28 mouse cellular contexts compared by ENCODE assay signal in the genomic region with DNA sequence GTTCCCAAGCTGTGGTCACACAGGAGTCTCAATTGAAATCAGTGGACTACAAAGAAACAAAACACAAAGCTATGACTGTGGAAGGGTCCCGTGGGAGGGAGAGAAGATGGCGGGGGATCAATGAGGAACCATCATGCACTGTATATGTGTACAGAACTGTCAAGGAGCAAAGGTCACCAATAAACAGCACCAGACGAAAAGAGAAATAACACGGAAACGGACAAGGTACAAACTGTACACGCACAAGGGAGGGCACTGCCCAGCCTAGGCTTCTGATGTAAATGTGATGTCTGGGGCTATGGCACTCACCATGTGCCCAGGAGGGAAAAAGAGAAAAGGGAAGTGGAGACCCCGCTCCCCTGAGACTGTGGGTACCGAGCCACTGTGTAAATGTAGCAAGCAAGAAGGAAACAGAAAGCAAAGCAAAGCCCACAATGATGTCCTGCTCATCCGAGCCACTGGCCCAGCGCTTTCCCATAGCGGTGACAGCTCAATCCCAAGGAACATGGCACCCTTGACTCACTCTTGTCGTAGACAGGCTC. TPM values are rescaled to one million over a fixed set of nuclear protein-coding genes. Genes with fewer than 3 reads are reported as not detected.
DNase-seq lines count a peak whose midpoint lies in the region; ATAC-seq and TF ChIP-seq lines count a peak whose summit lies in the region.
"Had no signal": no experiment of that assay in that cellular context is flagged by ENCODE, and none has a peak within 500 bp of the region (broad histone marks: within the 10 kb centered on the region; RNA-seq: fewer than 3 reads in every experiment).

No protein-coding gene starts in this region.

- H3K27ac ChIP-seq in liver, postnatal 0 days (ENCODE audit: low read depth) = peak overlapping the region; percentile 16; the same call in 1 of the 2 replicates
- H3K27ac ChIP-seq in liver, embryonic 12.5 days = no peak overlapping the region
- no peak overlapping the region for H3K27ac ChIP-seq in intestine, embryonic 16.5 days (ENCODE audit: low read length)
- H3K27ac ChIP-seq: embryonic facial prominence, embryonic 13.5 days; forebrain, embryonic 10.5 days; gastrocnemius, adult 2 months; heart, embryonic 13.5 days; limb, embryonic 12.5 days; midbrain, embryonic 13.5 days; neural tube, embryonic 13.5 days had no signal

- H3K9ac ChIP-seq in liver, postnatal 0 days (replicated peaks) = no peak overlapping the region
- H3K9ac ChIP-seq in liver, embryonic 12.5 days = no peak overlapping the region
- H3K9ac ChIP-seq in intestine, embryonic 16.5 days (ENCODE audit: low read depth, low read length) = no peak overlapping the region
- H3K9ac ChIP-seq: embryonic facial prominence, embryonic 13.5 days; heart, embryonic 13.5 days; limb, embryonic 12.5 days; midbrain, embryonic 13.5 days; neural tube, embryonic 13.5 days had no signal

- no peak overlapping the region for H3K4me2 ChIP-seq in liver, postnatal 0 days (ENCODE audit: low read depth, low read length)
- no peak overlapping the region for H3K4me2 ChIP-seq in liver, embryonic 12.5 days
- H3K4me2 ChIP-seq in intestine, embryonic 16.5 days (ENCODE audit: low read depth, low read length) = no peak overlapping the region
- H3K4me2 ChIP-seq: embryonic facial prominence, embryonic 13.5 days; heart, embryonic 13.5 days; limb, embryonic 12.5 days; midbrain, embryonic 13.5 days; neural tube, embryonic 13.5 days had no signal

- H3K36me3 ChIP-seq in liver, postnatal 0 days (replicated peaks; ENCODE audit: insufficient read depth, low read length) = peaks cover 5% of the 10 kb centered on the region
- 0 out of 2 replicates have a peak, but pooled peaks cover 3% of the 10 kb centered on the region for H3K36me3 ChIP-seq in liver, embryonic 12.5 days
- peaks cover 2% of the 10 kb centered on the region; the same call in 1 of the 2 replicates for H3K36me3 ChIP-seq in intestine, embryonic 16.5 days (ENCODE audit: control insufficient read depth, insufficient read depth, low read length)
- H3K36me3 ChIP-seq: forebrain, embryonic 10.5 days; limb, embryonic 12.5 days; midbrain, embryonic 13.5 days had no signal

- no peak for TF ChIP-seq EP300 in liver, postnatal 0 days (IDR thresholded peaks at IDR 0.05; ENCODE audit: low read depth)

- no peak overlapping the region for H3K4me3 ChIP-seq in liver, postnatal 0 days (ENCODE audit: low read depth, low read length)
- no peak overlapping the region for H3K4me3 ChIP-seq in liver, embryonic 12.5 days
- H3K4me3 ChIP-seq in intestine, embryonic 16.5 days (ENCODE audit: low read length) = no peak overlapping the region
- H3K4me3 ChIP-seq: embryonic facial prominence, embryonic 13.5 days; forebrain, embryonic 10.5 days; gastrocnemius, adult 2 months; heart, embryonic 13.5 days; limb, embryonic 12.5 days; midbrain, embryonic 13.5 days; neural tube, embryonic 13.5 days had no signal

- no peaks in the 10 kb centered on the region for H3K9me3 ChIP-seq in liver, postnatal 0 days (ENCODE audit: low read length)
- H3K9me3 ChIP-seq in liver, embryonic 12.5 days (replicated peaks) = no peaks in the 10 kb centered on the region
- no peaks in the 10 kb centered on the region for H3K9me3 ChIP-seq in intestine, embryonic 16.5 days (ENCODE audit: control insufficient read depth, low read length)
- H3K9me3 ChIP-seq: embryonic facial prominence, embryonic 13.5 days; forebrain, embryonic 10.5 days; heart, embryonic 13.5 days; limb, embryonic 12.5 days; midbrain, embryonic 13.5 days; neural tube, embryonic 13.5 days had no signal

- 0 out of 2 replicates have a peak, but pooled peaks cover 3% of the 10 kb centered on the region for H3K27me3 ChIP-seq in liver, postnatal 0 days (ENCODE audit: insufficient read depth, low read length)
- peaks cover 10% of the 10 kb centered on the region for H3K27me3 ChIP-seq in liver, embryonic 12.5 days (replicated peaks)
- H3K27me3 ChIP-seq in intestine, embryonic 16.5 days (replicated peaks; ENCODE audit: control insufficient read depth, insufficient read depth, low read length) = no peaks in the 10 kb centered on the region

- ATAC-seq in liver, postnatal 0 days = peak; percentile 22; the same call in 1 of the 2 replicates
- no peak for ATAC-seq in liver, embryonic 12.5 days
- ATAC-seq in intestine, embryonic 16.5 days = peak; percentile 78
- ATAC-seq: activated CD4-positive, CD25-positive, alpha-beta regulatory T cell, adult 4 months; forebrain, embryonic 16.5 days; hindbrain, embryonic 16.5 days; midbrain, embryonic 13.5 days had no signal

- peaks cover 4% of the 10 kb centered on the region for H3K4me1 ChIP-seq in liver, postnatal 0 days (ENCODE audit: insufficient read depth)
- peaks cover 7% of the 10 kb centered on the region for H3K4me1 ChIP-seq in liver, embryonic 12.5 days
- peaks cover 4% of the 10 kb centered on the region; the same call in 1 of the 2 replicates for H3K4me1 ChIP-seq in intestine, embryonic 16.5 days (ENCODE audit: control insufficient read depth, insufficient read depth, low read length)

- no peak for TF ChIP-seq CTCF in liver, postnatal 0 days (IDR thresholded peaks at IDR 0.05; ENCODE audit: low read depth)

- no peak for DNase-seq in liver, postnatal 0 days
- DNase-seq in spleen, adult 12 weeks (ENCODE audit: low spot score) = peak; percentile 30
- no peak for DNase-seq in right cerebral cortex, postnatal 14 days
- no peak for DNase-seq in Muller cell, postnatal 12 days (ENCODE audit: inconsistent ontology term)
- DNase-seq in urinary bladder, postnatal 4 days (ENCODE audit: low spot score in 2 of 2) = no peak
- DNase-seq in urinary bladder, postnatal 14 days (ENCODE audit: low spot score) = no peak
- DNase-seq: adrenal gland, adult 8-10 months; cerebellum, adult 11 months; cerebellum, adult 9-11 months; gastrocnemius, adult 2 months; heart, postnatal 10 days; kidney, adult 9 months; kidney, postnatal 14 days; retina, postnatal 1 day; right cerebral cortex, postnatal 25 days; thymus, adult 18-20 months; thymus, postnatal 36 days had no signal

- 60% methylated on average over 12 of the region's 12 CpGs for WGBS in liver, postnatal 0 days (ENCODE audit: insufficient replicate concordance)
- WGBS in liver, embryonic 12.5 days (ENCODE audit: insufficient replicate concordance) = 68% methylated on average over 12 of the region's 12 CpGs
- WGBS in intestine, embryonic 16.5 days = 79% methylated on average over 12 of the region's 12 CpGs

RNA-seq across cellular contexts. Expression of gene Clasrp, which starts 10.8 kb away (rescaled TPM):
- 7.6 and 8.1 TPM in 2 replicates for polyA plus RNA-seq in liver, postnatal 0 days (2015; fragmentation: Nextera tagmentation; extraction: Ambion mirVana)
- polyA plus RNA-seq in liver, embryonic 12.5 days (2016; fragmentation: Nextera tagmentation; extraction: Ambion mirVana) = 23.9 and 24.2 TPM in 2 replicates
- 30.3 and 32.5 TPM in 2 replicates for polyA plus RNA-seq in intestine, embryonic 16.5 days (2015; fragmentation: Nextera tagmentation; extraction: Ambion mirVana)

RNA-seq across cellular contexts. Expression of gene Relb, which starts 14.1 kb away (rescaled TPM):
- 2.2 and 2.3 TPM in 2 replicates for polyA plus RNA-seq in liver, postnatal 0 days (2015; fragmentation: Nextera tagmentation; extraction: Ambion mirVana)
- 1.9 and 2.6 TPM in 2 replicates for polyA plus RNA-seq in liver, embryonic 12.5 days (2016; fragmentation: Nextera tagmentation; extraction: Ambion mirVana)
- 8.8 and 10.6 TPM in 2 replicates for polyA plus RNA-seq in intestine, embryonic 16.5 days (2015; fragmentation: Nextera tagmentation; extraction: Ambion mirVana)

RNA-seq across cellular contexts. Expression of gene Gemin7, which starts 37.7 kb away (rescaled TPM):
- 61.7 and 66.9 TPM in 2 replicates for polyA plus RNA-seq in liver, postnatal 0 days (2015; fragmentation: Nextera tagmentation; extraction: Ambion mirVana)
- polyA plus RNA-seq in liver, embryonic 12.5 days (2016; fragmentation: Nextera tagmentation; extraction: Ambion mirVana) = 101 TPM in 2 replicates
- polyA plus RNA-seq in intestine, embryonic 16.5 days (2015; fragmentation: Nextera tagmentation; extraction: Ambion mirVana) = 132 and 137 TPM in 2 replicates

RNA-seq across cellular contexts. Expression of gene Zfp296, which starts 38.0 kb away (rescaled TPM):
- 0.89 and 1.2 TPM in 2 replicates for polyA plus RNA-seq in liver, postnatal 0 days (2015; fragmentation: Nextera tagmentation; extraction: Ambion mirVana)
- polyA plus RNA-seq in liver, embryonic 12.5 days (2016; fragmentation: Nextera tagmentation; extraction: Ambion mirVana) = 1.5 TPM in 2 replicates
- polyA plus RNA-seq in intestine, embryonic 16.5 days (2015; fragmentation: Nextera tagmentation; extraction: Ambion mirVana) = 0.42 and 0.64 TPM in 2 replicates
- polyA plus RNA-seq: forebrain, embryonic 16.5 days had no signal

RNA-seq across cellular contexts. Expression of gene Clptm1, which starts 49.7 kb away (rescaled TPM):
- 40.3 and 44.4 TPM in 2 replicates for polyA plus RNA-seq in liver, postnatal 0 days (2015; fragmentation: Nextera tagmentation; extraction: Ambion mirVana)
- 75.1 and 75.2 TPM in 2 replicates for polyA plus RNA-seq in liver, embryonic 12.5 days (2016; fragmentation: Nextera tagmentation; extraction: Ambion mirVana)
- polyA plus RNA-seq in intestine, embryonic 16.5 days (2015; fragmentation: Nextera tagmentation; extraction: Ambion mirVana) = 70.5 and 77.6 TPM in 2 replicates
